Mouse (Mus musculus): ENCODE measurements at regions not wholly inside any gene's neighbourhood (a gene's known extent, or its start where the extent isn't known, plus 50 kb on each side); places are given as distances from the start of the nearest gene placed in this dataset.

GRCm38 (mm10) chr4:106096130-106096529 lies 219.9 kb upstream of the Usp24 start:
- H3K27ac ChIP-seq (ENCODE audit: low read length), result no peak overlapping the region
- H3K4me2 ChIP-seq (ENCODE audit: low read depth, low read length), result no peak overlapping the region

DNA sequence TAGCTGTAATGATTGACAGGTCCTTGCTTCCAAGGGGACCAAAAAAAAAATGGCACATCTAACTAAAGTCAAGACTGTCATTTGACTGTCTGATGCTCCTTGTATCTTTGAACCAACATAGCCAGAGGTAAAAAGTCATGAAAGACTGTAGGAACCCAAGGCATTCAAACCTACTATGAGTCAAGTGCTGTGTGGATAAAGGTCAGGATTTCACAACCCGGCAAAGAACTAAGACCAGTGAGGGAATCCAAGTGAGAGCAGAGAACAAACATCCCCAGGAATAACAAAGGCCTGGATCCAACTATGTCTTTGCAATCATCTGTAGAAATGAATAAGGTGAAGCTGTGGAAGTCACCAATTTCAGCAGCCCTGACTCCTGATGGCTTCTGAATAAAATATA lies 218.2 kb upstream of the Usp24 start:
- Histone ChIP-seq H3K4me1 (ENCODE audit: control insufficient read depth, insufficient read depth, low read length) (peaks cover 4% of the 10 kb centered on the region; the same call in 1 of the 2 replicates), H3K9ac (ENCODE audit: low read length) (no peak overlapping the region), H3K36me3 (ENCODE audit: control insufficient read depth, insufficient read depth, low read length) (no peaks in the 10 kb centered on the region), H3K27me3 (ENCODE audit: control insufficient read depth, insufficient read depth, low read length) (no peaks in the 10 kb centered on the region), H3K4me2 (ENCODE audit: low read depth, low read length) (no peak overlapping the region), H3K9me3 (replicated peaks; ENCODE audit: control insufficient read depth, low read length) (no peaks in the 10 kb centered on the region), H3K4me3 (replicated peaks; ENCODE audit: low read length) (no peak overlapping the region), H3K27ac (ENCODE audit: low read length) (no peak overlapping the region)
- no peak for ATAC-seq (ENCODE audit: insufficient read depth, low FRiP score)
- 93% methylated on average over 1 of the region's 1 CpGs for WGBS

More at GRCm38 (mm10) chr4:106096130-106096529, 219.9 kb upstream of the Usp24 start:
- WGBS, result 59% methylated on average over 3 of the region's 3 CpGs
- ATAC-seq (ENCODE audit: insufficient read depth, low FRiP score), result no peak
- no peak overlapping the region for H3K4me3 ChIP-seq (replicated peaks; ENCODE audit: low read length)
- H3K27me3 ChIP-seq (ENCODE audit: control insufficient read depth, insufficient read depth, low read length), result no peaks in the 10 kb centered on the region
- H3K36me3 ChIP-seq (ENCODE audit: control insufficient read depth, insufficient read depth, low read length), result no peaks in the 10 kb centered on the region
- no peaks in the 10 kb centered on the region for H3K4me1 ChIP-seq (ENCODE audit: control insufficient read depth, insufficient read depth, low read length)
- no peak overlapping the region for H3K9ac ChIP-seq (ENCODE audit: low read length)
- no peaks in the 10 kb centered on the region for H3K9me3 ChIP-seq (replicated peaks; ENCODE audit: control insufficient read depth, low read length)

- no peak for ATAC-seq (ENCODE audit: insufficient read depth, low FRiP score)
- Histone ChIP-seq H3K9me3 (replicated peaks; ENCODE audit: control insufficient read depth, low read length) (no peaks in the 10 kb centered on the region), H3K4me1 (ENCODE audit: control insufficient read depth, insufficient read depth, low read length) (peaks cover 4% of the 10 kb centered on the region; the same call in 1 of the 2 replicates), H3K36me3 (ENCODE audit: control insufficient read depth, insufficient read depth, low read length) (no peaks in the 10 kb centered on the region), H3K9ac (ENCODE audit: low read length) (no peak overlapping the region), H3K27ac (ENCODE audit: low read length) (no peak overlapping the region), H3K4me3 (replicated peaks; ENCODE audit: low read length) (no peak overlapping the region), H3K4me2 (ENCODE audit: low read depth, low read length) (no peak overlapping the region), H3K27me3 (ENCODE audit: control insufficient read depth, insufficient read depth, low read length) (no peaks in the 10 kb centered on the region)
- 60% methylated on average over 11 of the region's 11 CpGs for WGBS
Observed at GRCm38 (mm10) chr4:106100211-106101025, 215.6 kb upstream of the Usp24 start.

DNA sequence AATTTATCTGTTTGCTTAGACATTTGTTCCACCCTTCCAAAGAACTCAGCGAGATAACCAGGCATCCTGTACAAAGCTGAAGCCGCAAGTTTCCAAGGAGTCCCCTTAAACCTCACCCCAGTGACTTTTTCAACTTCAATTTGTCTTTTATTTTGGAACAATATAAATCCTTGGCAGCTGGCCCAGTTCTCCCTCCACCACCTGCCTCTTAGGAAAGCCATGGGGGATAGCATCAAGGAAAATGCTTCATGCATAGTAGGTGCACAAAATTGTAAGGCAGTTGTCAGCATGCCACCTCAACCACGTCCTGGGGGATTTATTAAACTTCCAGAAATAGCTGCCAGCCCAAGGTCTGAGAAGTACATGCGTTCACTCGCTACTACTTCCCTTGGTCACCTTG lies 214.1 kb upstream of the Usp24 start:
- Histone ChIP-seq H3K9ac (ENCODE audit: low read length) (no peak overlapping the region), H3K4me2 (ENCODE audit: low read depth, low read length) (no peak overlapping the region), H3K27me3 (ENCODE audit: control insufficient read depth, insufficient read depth, low read length) (no peaks in the 10 kb centered on the region), H3K36me3 (ENCODE audit: control insufficient read depth, insufficient read depth, low read length) (no peaks in the 10 kb centered on the region), H3K27ac (ENCODE audit: low read length) (no peak overlapping the region), H3K4me3 (replicated peaks; ENCODE audit: low read length) (no peak overlapping the region), H3K4me1 (ENCODE audit: control insufficient read depth, insufficient read depth, low read length) (peaks cover 4% of the 10 kb centered on the region; the same call in 1 of the 2 replicates), H3K9me3 (replicated peaks; ENCODE audit: control insufficient read depth, low read length) (no peaks in the 10 kb centered on the region)
- 28% methylated on average over 5 of the region's 5 CpGs for WGBS
- ATAC-seq (ENCODE audit: insufficient read depth, low FRiP score), result no peak

DNA sequence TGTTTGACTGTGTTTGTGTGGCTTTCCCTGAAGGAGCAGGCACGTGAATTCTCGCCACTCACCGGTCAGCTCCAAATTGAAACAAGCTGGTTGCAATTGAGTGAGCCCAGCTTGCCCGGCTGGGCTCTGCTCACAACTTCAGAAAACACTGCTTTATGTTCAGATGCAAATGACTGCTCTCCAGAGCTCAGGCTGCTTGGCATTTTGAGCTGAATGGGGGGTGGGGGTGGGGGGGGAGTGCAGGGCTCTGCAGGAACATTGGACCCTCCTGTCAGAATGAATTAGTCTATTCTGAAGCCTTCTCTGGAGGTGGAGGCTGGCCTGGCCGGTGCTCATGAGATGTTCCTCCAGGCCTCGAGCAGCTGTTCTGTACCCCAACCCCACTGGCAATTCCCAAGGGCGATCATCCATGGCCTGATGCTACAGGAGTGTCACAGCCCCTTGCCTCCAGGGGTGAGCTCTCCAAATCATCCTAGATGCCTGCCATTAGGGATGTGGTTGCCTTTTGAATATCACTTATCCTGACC lies 213.5 kb upstream of the Usp24 start:
- Histone ChIP-seq H3K4me1 (ENCODE audit: control insufficient read depth, insufficient read depth, low read length) (peaks cover 4% of the 10 kb centered on the region; the same call in 1 of the 2 replicates), H3K27me3 (ENCODE audit: control insufficient read depth, insufficient read depth, low read length) (no peaks in the 10 kb centered on the region), H3K4me2 (ENCODE audit: low read depth, low read length) (no peak overlapping the region), H3K36me3 (ENCODE audit: control insufficient read depth, insufficient read depth, low read length) (no peaks in the 10 kb centered on the region), H3K27ac (ENCODE audit: low read length) (no peak overlapping the region), H3K9ac (ENCODE audit: low read length) (no peak overlapping the region), H3K4me3 (replicated peaks; ENCODE audit: low read length) (no peak overlapping the region), H3K9me3 (replicated peaks; ENCODE audit: control insufficient read depth, low read length) (no peaks in the 10 kb centered on the region)
- WGBS, result 55% methylated on average over 7 of the region's 7 CpGs
- no peak for ATAC-seq (ENCODE audit: insufficient read depth, low FRiP score)

DNA sequence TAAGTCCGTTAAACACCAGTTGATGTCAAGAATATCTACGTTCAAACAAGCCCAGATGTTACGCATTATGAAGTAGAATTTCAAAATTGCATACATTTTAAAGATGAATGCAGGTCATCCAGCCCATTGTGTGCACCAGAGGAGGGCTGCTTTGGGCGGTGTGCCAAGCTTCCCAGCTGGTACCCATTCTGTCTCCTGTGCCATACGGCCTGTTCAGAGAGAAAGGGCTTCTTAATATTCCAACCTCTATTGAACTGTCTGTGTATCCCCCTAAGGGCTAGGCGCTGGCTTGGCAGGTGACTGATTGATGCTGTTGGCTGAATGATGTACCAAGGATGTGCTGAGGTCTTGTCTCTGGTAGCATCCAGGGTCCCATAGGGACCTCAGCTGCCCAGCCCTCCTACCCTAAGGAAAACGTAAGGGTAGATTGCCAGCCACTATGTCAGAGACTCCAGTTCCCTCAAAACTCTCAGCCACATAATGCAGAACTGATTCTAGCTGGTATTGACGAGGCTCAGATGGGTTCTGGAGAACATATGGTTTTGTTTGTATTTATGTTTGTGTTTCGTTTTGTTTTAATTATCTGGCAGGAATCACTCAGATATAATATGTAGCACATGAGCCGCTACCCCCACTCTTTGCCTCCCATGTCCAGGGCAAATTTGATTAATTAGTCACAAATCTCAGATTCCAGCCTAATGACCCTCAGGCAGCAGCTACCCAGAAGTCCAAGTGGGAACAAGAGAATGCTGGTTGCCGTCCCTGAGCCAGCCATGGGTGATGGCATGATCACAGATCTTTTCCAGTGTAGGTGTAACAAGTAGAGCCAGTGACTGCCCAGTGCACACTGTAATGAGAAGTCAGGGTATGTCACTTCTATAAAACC lies 212.0 kb upstream of the Usp24 start:
- 69% methylated on average over 11 of the region's 11 CpGs for WGBS
- no peak for ATAC-seq (ENCODE audit: insufficient read depth, low FRiP score)
- no peaks in the 10 kb centered on the region for H3K9me3 ChIP-seq (replicated peaks; ENCODE audit: control insufficient read depth, low read length)
- peaks cover 4% of the 10 kb centered on the region; the same call in 1 of the 2 replicates for H3K4me1 ChIP-seq (ENCODE audit: control insufficient read depth, insufficient read depth, low read length)
- H3K9ac ChIP-seq (ENCODE audit: low read length), result no peak overlapping the region
- no peak overlapping the region for H3K4me2 ChIP-seq (ENCODE audit: low read depth, low read length)
- no peaks in the 10 kb centered on the region for H3K27me3 ChIP-seq (ENCODE audit: control insufficient read depth, insufficient read depth, low read length)
- no peak overlapping the region for H3K27ac ChIP-seq (ENCODE audit: low read length)
- no peak overlapping the region for H3K4me3 ChIP-seq (replicated peaks; ENCODE audit: low read length)
- no peaks in the 10 kb centered on the region for H3K36me3 ChIP-seq (ENCODE audit: control insufficient read depth, insufficient read depth, low read length)

- Histone ChIP-seq H3K4me1 (ENCODE audit: control insufficient read depth, insufficient read depth, low read length) (no peaks in the 10 kb centered on the region), H3K27me3 (ENCODE audit: control insufficient read depth, insufficient read depth, low read length) (no peaks in the 10 kb centered on the region), H3K4me3 (replicated peaks; ENCODE audit: low read length) (no peak overlapping the region), H3K4me2 (ENCODE audit: low read depth, low read length) (no peak overlapping the region), H3K27ac (ENCODE audit: low read length) (no peak overlapping the region), H3K9ac (ENCODE audit: low read length) (no peak overlapping the region), H3K9me3 (replicated peaks; ENCODE audit: control insufficient read depth, low read length) (no peaks in the 10 kb centered on the region), H3K36me3 (ENCODE audit: control insufficient read depth, insufficient read depth, low read length) (no peaks in the 10 kb centered on the region)
- ATAC-seq (ENCODE audit: insufficient read depth, low FRiP score), result peak; percentile 35; the same call in 1 of the 2 replicates
Observed at GRCm38 (mm10) chr4:106112981-106113380, 203.0 kb upstream of the Usp24 start.

GRCm38 (mm10) chr4:106113747-106114146 lies 202.3 kb upstream of the Usp24 start:
- H3K27me3 ChIP-seq (ENCODE audit: control insufficient read depth, insufficient read depth, low read length), result no peaks in the 10 kb centered on the region

DNA sequence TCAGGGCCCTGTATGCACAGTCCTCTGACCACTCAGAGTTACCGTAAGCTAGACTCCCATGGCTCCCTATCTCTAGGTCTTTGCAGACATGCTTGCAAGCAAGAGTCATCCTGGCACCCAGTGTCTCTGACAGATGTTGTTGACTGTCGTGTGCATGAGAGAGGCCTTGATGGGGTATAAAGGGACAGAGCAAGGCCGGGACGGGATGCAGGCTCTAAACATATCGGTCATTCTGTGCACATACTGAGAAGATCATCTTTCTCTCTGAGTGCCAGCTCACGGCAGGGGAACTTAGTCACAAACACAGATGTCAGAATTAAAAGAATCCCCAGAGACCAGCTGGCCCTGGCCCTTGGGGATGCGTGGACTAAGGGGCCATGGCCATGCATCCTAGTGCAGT lies 199.4 kb upstream of the Usp24 start:
- no peak overlapping the region for H3K4me2 ChIP-seq (ENCODE audit: low read depth, low read length)
- H3K9ac ChIP-seq (ENCODE audit: low read length), result no peak overlapping the region
- H3K27me3 ChIP-seq (ENCODE audit: control insufficient read depth, insufficient read depth, low read length), result no peaks in the 10 kb centered on the region
- H3K4me1 ChIP-seq (ENCODE audit: control insufficient read depth, insufficient read depth, low read length), result no peaks in the 10 kb centered on the region
- WGBS, result 77% methylated on average over 7 of the region's 7 CpGs
- H3K9me3 ChIP-seq (replicated peaks; ENCODE audit: control insufficient read depth, low read length), result no peaks in the 10 kb centered on the region
- no peaks in the 10 kb centered on the region for H3K36me3 ChIP-seq (ENCODE audit: control insufficient read depth, insufficient read depth, low read length)
- no peak overlapping the region for H3K27ac ChIP-seq (ENCODE audit: low read length)
- ATAC-seq (ENCODE audit: insufficient read depth, low FRiP score), result no peak
- H3K4me3 ChIP-seq (replicated peaks; ENCODE audit: low read length), result no peak overlapping the region

More at GRCm38 (mm10) chr4:106113747-106114146, 202.3 kb upstream of the Usp24 start:
- peak overlapping the region; percentile 60 for H3K27ac ChIP-seq (ENCODE audit: low read length)
- H3K4me1 ChIP-seq (ENCODE audit: control insufficient read depth, insufficient read depth, low read length), result no peaks in the 10 kb centered on the region
- H3K4me3 ChIP-seq (replicated peaks; ENCODE audit: low read length), result no peak overlapping the region
- ATAC-seq (ENCODE audit: insufficient read depth, low FRiP score), result no peak; the same call in 1 of the 2 replicates
- H3K9me3 ChIP-seq (replicated peaks; ENCODE audit: control insufficient read depth, low read length), result no peaks in the 10 kb centered on the region
- no peaks in the 10 kb centered on the region for H3K36me3 ChIP-seq (ENCODE audit: control insufficient read depth, insufficient read depth, low read length)
- no peak overlapping the region for H3K4me2 ChIP-seq (ENCODE audit: low read depth, low read length)
- no peak overlapping the region for H3K9ac ChIP-seq (ENCODE audit: low read length)
